In the genomic region with DNA sequence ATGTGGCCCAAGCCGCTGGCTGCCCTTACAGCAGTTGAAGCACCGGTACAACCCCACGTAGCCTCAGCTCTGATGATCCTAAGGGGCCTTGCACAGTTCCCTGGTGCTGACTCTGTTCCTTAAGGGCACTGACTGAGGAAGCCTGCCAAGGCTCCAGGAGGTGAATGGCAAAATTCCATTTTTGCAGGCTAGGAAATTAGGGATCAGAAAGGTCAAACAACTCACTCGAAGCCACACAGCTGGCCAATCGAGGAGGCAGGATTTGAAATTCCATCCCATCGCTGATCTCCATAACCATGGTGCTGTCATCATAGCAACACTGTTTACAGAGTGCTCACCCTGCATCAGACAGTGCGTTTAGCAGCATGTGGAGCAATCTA, we compare ENCODE assay signal across 16 mouse cellular contexts. TPM values are rescaled to one million over a fixed set of nuclear protein-coding genes. Genes with fewer than 3 reads are reported as not detected.
A peak's percentile ranks its signal among the peaks of the same experiment; 100 is the strongest.
DNase-seq lines count a peak whose midpoint lies in the region; ATAC-seq and TF ChIP-seq lines count a peak whose summit lies in the region.
"Had no signal": no experiment of that assay in that cellular context is flagged by ENCODE, and none has a peak within 500 bp of the region (broad histone marks: within the 10 kb centered on the region; RNA-seq: fewer than 3 reads in every experiment).

No protein-coding gene starts in this region.

- H3K27ac ChIP-seq in layer of hippocampus, adult 2 months: 0 out of 2 replicates have a peak overlapping the region, but pooled peaks have one; percentile 10
- H3K27ac ChIP-seq in midbrain, embryonic 13.5 days: peak overlapping the region; percentile 39; the same call in 1 of the 2 replicates
- no peak overlapping the region for H3K27ac ChIP-seq in midbrain, embryonic 16.5 days (ENCODE audit: low read length)
- no peak overlapping the region for H3K27ac ChIP-seq in limb, embryonic 10.5 days
- H3K27ac ChIP-seq: left cerebral cortex, adult 2 months; limb, embryonic 15.5 days; neural tube, embryonic 15.5 days had no signal

- H3K9me3 ChIP-seq in midbrain, embryonic 13.5 days: no peaks in the 10 kb centered on the region
- H3K9me3 ChIP-seq in midbrain, embryonic 16.5 days (replicated peaks; ENCODE audit: control insufficient read depth, low read length, poor library complexity, severe bottlenecking): no peaks in the 10 kb centered on the region
- no peaks in the 10 kb centered on the region for H3K9me3 ChIP-seq in limb, embryonic 10.5 days (replicated peaks)
- H3K9me3 ChIP-seq: hindbrain, embryonic 10.5 days; limb, embryonic 15.5 days; neural tube, embryonic 15.5 days had no signal

- no peak overlapping the region for H3K4me2 ChIP-seq in midbrain, embryonic 13.5 days (replicated peaks)
- H3K4me2 ChIP-seq in midbrain, embryonic 16.5 days (ENCODE audit: low read length): no peak overlapping the region
- H3K4me2 ChIP-seq: limb, embryonic 15.5 days; neural tube, embryonic 15.5 days had no signal

- 0 out of 2 replicates have a peak, but pooled peaks cover 2% of the 10 kb centered on the region for H3K27me3 ChIP-seq in midbrain, embryonic 13.5 days
- no peaks in the 10 kb centered on the region for H3K27me3 ChIP-seq in midbrain, embryonic 16.5 days (ENCODE audit: control insufficient read depth, insufficient read depth, low read depth, low read length)
- H3K27me3 ChIP-seq in limb, embryonic 10.5 days (ENCODE audit: low read depth, poor library complexity, severe bottlenecking): no peaks in the 10 kb centered on the region
- H3K27me3 ChIP-seq: neural tube, embryonic 15.5 days had no signal

- no peak overlapping the region for H3K9ac ChIP-seq in midbrain, embryonic 13.5 days (replicated peaks)
- H3K9ac ChIP-seq in midbrain, embryonic 16.5 days (ENCODE audit: low read depth, low read length): no peak overlapping the region
- H3K9ac ChIP-seq: limb, embryonic 15.5 days; neural tube, embryonic 15.5 days had no signal

- WGBS in midbrain, embryonic 13.5 days: 77% methylated on average over 7 of the region's 7 CpGs
- 68% methylated on average over 7 of the region's 7 CpGs for WGBS in midbrain, embryonic 16.5 days
- WGBS in limb, embryonic 10.5 days: 85% methylated on average over 7 of the region's 7 CpGs

- no peak for ATAC-seq in midbrain, embryonic 13.5 days
- ATAC-seq in midbrain, embryonic 16.5 days: no peak

- H3K4me1 ChIP-seq in midbrain, embryonic 13.5 days (replicated peaks): peaks cover 13% of the 10 kb centered on the region
- 0 out of 2 replicates have a peak, but pooled peaks cover 2% of the 10 kb centered on the region for H3K4me1 ChIP-seq in midbrain, embryonic 16.5 days (ENCODE audit: control insufficient read depth, insufficient read depth, low read length)
- H3K4me1 ChIP-seq in limb, embryonic 10.5 days: peaks cover 12% of the 10 kb centered on the region; the same call in 1 of the 2 replicates
- H3K4me1 ChIP-seq: limb, embryonic 15.5 days had no signal

- no peak for TF ChIP-seq CTCF in layer of hippocampus, adult 2 months (conservative IDR thresholded peaks at IDR 0.05)

- peak; percentile 18 for DNase-seq in adrenal gland, postnatal 14 days
- no peak for DNase-seq in adrenal gland, postnatal 36 days
- DNase-seq in layer of hippocampus, adult 2 months (ENCODE audit: low spot score in 2 of 2): no peak
- no peak for DNase-seq in layer of hippocampus, postnatal 10 days (ENCODE audit: low spot score in 2 of 2)
- DNase-seq in T-cell, adult 2 months (ENCODE audit: low spot score): no peak
- DNase-seq in limb, embryonic 10.5 days (ENCODE audit: low spot score): no peak
- DNase-seq: cerebellum, adult 11-12 months; right cerebral cortex, adult 18-20 months had no signal

- H3K4me3 ChIP-seq in layer of hippocampus, adult 2 months: no peak overlapping the region
- H3K4me3 ChIP-seq in midbrain, embryonic 13.5 days (replicated peaks): no peak overlapping the region
- H3K4me3 ChIP-seq in midbrain, embryonic 16.5 days (ENCODE audit: low read depth, low read length): no peak overlapping the region
- no peak overlapping the region for H3K4me3 ChIP-seq in limb, embryonic 10.5 days
- H3K4me3 ChIP-seq: heart, adult 2 months; hindbrain, embryonic 10.5 days; left cerebral cortex, adult 2 months; limb, embryonic 15.5 days; neural tube, embryonic 15.5 days had no signal

- no peaks in the 10 kb centered on the region for H3K36me3 ChIP-seq in midbrain, embryonic 13.5 days
- H3K36me3 ChIP-seq in midbrain, embryonic 16.5 days (ENCODE audit: control insufficient read depth, insufficient read depth, low read length): no peaks in the 10 kb centered on the region
- no peaks in the 10 kb centered on the region for H3K36me3 ChIP-seq in limb, embryonic 10.5 days
- H3K36me3 ChIP-seq: hindbrain, embryonic 10.5 days; limb, embryonic 15.5 days; neural tube, embryonic 15.5 days had no signal

RNA-seq across cellular contexts. Expression of a gene that starts 15.6 kb away (rescaled TPM):
- total RNA-seq in adrenal gland, postnatal 14 days (2021): 2.6 TPM in 2 replicates
- 1 to 10 TPM; 1.9 to 2.0 TPM for total RNA-seq in adrenal gland, postnatal 36 days (2021)
- under 1 TPM in 1 of 2 experiments, not detected in 1; 0.26 TPM for total RNA-seq in layer of hippocampus, adult 2 months (2021)
- total RNA-seq in layer of hippocampus, postnatal 10 days (2021): under 1 TPM; 0.23 to 0.29 TPM
- polyA plus RNA-seq in midbrain, embryonic 13.5 days (2015; fragmentation: Nextera tagmentation; extraction: Ambion mirVana): 0.12 and 0.15 TPM in 2 replicates
- polyA plus RNA-seq in midbrain, embryonic 16.5 days (2015; fragmentation: Nextera tagmentation; extraction: Ambion mirVana): 0.20 and 0.21 TPM in 2 replicates
- polyA plus RNA-seq in limb, embryonic 10.5 days (2016; fragmentation: Nextera tagmentation; extraction: Ambion mirVana): 1.7 and 1.9 TPM in 2 replicates

RNA-seq across cellular contexts. Expression of a gene that starts 40.2 kb away (rescaled TPM):
- total RNA-seq in adrenal gland, postnatal 14 days (2021): not detected in 2 replicates
- not detected for total RNA-seq in adrenal gland, postnatal 36 days (2021)
- total RNA-seq in layer of hippocampus, adult 2 months (2021): not detected
- not detected for total RNA-seq in layer of hippocampus, postnatal 10 days (2021)
- polyA plus RNA-seq in midbrain, embryonic 13.5 days (2015; fragmentation: Nextera tagmentation; extraction: Ambion mirVana): not detected in 2 replicates
- polyA plus RNA-seq in midbrain, embryonic 16.5 days (2015; fragmentation: Nextera tagmentation; extraction: Ambion mirVana): not detected in 2 replicates
- polyA plus RNA-seq in limb, embryonic 10.5 days (2016; fragmentation: Nextera tagmentation; extraction: Ambion mirVana): 0.08 and 0.09 TPM in 2 replicates
- total RNA-seq: adrenal gland, postnatal 4 days; heart, adult 2 months; left cerebral cortex, adult 2 months had no signal
- polyA plus RNA-seq: heart, adult 2 months; hindbrain, embryonic 10.5 days; neural tube, embryonic 15.5 days had no signal

RNA-seq across cellular contexts. Expression of a gene that starts 42.6 kb away (rescaled TPM):
- 1.9 and 9.9 TPM in 2 replicates for total RNA-seq in adrenal gland, postnatal 14 days (2021)
- total RNA-seq in adrenal gland, postnatal 36 days (2021): under 1 TPM; 0.63 to 0.73 TPM
- total RNA-seq in layer of hippocampus, adult 2 months (2021): 1 to 10 TPM; 1.6 to 2.0 TPM
- total RNA-seq in layer of hippocampus, postnatal 10 days (2021): 1 to 10 TPM; 3.1 to 3.7 TPM
- polyA plus RNA-seq in midbrain, embryonic 13.5 days (2015; fragmentation: Nextera tagmentation; extraction: Ambion mirVana): 4.3 and 4.4 TPM in 2 replicates
- polyA plus RNA-seq in midbrain, embryonic 16.5 days (2015; fragmentation: Nextera tagmentation; extraction: Ambion mirVana): 10.8 and 15.6 TPM in 2 replicates
- 6.4 and 7.6 TPM in 2 replicates for polyA plus RNA-seq in limb, embryonic 10.5 days (2016; fragmentation: Nextera tagmentation; extraction: Ambion mirVana)

RNA-seq across cellular contexts. Expression of a gene that starts 46.4 kb away (rescaled TPM):
- total RNA-seq in adrenal gland, postnatal 14 days (2021): 0.37 and 0.38 TPM in 2 replicates
- total RNA-seq in adrenal gland, postnatal 36 days (2021): under 1 TPM; 0.26 to 0.56 TPM
- total RNA-seq in layer of hippocampus, adult 2 months (2021): under 1 TPM; 0.12 to 0.31 TPM
- total RNA-seq in layer of hippocampus, postnatal 10 days (2021): not detected
- polyA plus RNA-seq in midbrain, embryonic 13.5 days (2015; fragmentation: Nextera tagmentation; extraction: Ambion mirVana): 0.13 and 0.22 TPM in 2 replicates
- polyA plus RNA-seq in midbrain, embryonic 16.5 days (2015; fragmentation: Nextera tagmentation; extraction: Ambion mirVana): 0.12 and 0.23 TPM in 2 replicates
- polyA plus RNA-seq in limb, embryonic 10.5 days (2016; fragmentation: Nextera tagmentation; extraction: Ambion mirVana): 0.10 TPM in 2 replicates
- total RNA-seq: heart, adult 2 months had no signal

Comparison
In these comparisons a context has a peak if more than half of its experiments do, and no peak if none do; other contexts are left out.
1. H3K27ac ChIP-seq: peak in layer of hippocampus, adult 2 months (single experiment) and midbrain, embryonic 13.5 days (single experiment); none in midbrain, embryonic 16.5 days (single experiment) and limb, embryonic 10.5 days (single experiment).